Mouse (Mus musculus): ENCODE results near the gene Dnajc5g. TPM values are rescaled to one million over a fixed set of nuclear protein-coding genes. Genes with fewer than 3 reads are reported as not detected.

Gene Dnajc5g
- not detected in 2 replicates for total RNA-seq (2014; fragmentation: Nextera tagmentation)
- total RNA-seq (2017): not detected in 2 replicates

GRCm38 (mm10) chr5:31105814-31106335 is at the start of gene Dnajc5g:
Gene Dnajc5g, plus strand, starts transcription at chr5:31106285.
- ATAC-seq (replicated peaks; ENCODE audit: low FRiP score, low TSS enrichment, poor library complexity, severe bottlenecking): no peak

DNA sequence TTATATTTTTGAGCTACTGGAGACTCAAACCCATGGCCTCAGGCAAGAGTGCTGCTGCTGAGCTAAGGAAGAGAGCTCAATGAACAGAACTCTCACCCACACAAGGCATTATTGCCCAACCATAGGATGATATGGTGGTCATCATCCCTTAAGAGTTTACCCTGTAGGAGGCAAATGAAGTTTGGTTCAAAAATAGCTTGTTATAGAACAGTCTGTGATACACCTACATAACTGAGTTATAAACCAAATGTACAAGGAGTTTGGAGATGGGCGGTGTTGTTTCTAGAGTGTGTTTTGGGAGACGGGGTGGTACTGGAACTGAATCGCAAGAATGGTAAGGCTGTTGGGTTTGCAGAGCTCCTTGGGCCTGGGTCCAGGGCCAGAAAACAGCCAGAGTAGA is 36.3 kb upstream of the Dnajc5g start:
- ATAC-seq (replicated peaks; ENCODE audit: low FRiP score, low TSS enrichment, poor library complexity, severe bottlenecking): no peak

DNA sequence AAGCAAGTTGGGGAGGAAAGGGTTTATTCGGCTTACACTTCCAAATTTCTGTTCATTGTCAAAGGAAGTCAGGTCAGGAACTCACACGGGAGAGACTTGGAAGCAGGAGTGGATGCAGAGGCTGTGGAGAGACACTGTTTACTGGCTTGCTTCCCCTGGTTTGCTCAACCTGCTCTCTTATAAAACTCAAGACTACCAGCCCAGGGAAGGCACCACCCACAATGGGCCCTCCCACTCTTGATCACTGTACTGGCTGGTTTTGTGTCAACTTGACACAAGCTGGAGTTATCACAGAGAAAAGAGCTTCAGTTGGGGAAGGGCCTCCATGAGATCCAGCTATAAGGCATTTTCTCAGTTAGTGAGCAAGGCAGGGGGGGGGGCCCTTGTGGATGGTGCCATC is 35.0 kb upstream of the Dnajc5g start:
- no peak for ATAC-seq (replicated peaks; ENCODE audit: low FRiP score, low TSS enrichment, poor library complexity, severe bottlenecking)

DNA sequence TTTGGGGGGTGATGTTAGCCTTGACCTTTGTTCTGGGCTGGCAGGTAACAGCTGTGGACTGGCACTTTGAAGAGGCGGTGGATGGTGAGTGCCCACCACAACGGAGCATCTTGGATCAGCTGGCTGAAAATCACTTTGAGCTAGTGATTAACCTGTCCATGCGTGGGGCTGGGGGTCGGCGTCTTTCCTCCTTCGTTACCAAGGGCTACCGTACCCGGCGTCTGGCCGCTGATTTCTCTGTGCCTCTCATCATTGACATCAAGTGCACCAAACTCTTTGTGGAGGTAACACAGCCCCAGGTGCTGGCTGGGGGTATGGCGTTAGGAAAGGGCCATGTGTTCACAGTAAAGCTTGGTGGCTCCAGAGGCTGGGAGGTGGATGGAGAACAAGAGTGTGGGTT is 34.3 kb upstream of the Dnajc5g start:
- no peak for ATAC-seq (replicated peaks; ENCODE audit: low FRiP score, low TSS enrichment, poor library complexity, severe bottlenecking)

DNA sequence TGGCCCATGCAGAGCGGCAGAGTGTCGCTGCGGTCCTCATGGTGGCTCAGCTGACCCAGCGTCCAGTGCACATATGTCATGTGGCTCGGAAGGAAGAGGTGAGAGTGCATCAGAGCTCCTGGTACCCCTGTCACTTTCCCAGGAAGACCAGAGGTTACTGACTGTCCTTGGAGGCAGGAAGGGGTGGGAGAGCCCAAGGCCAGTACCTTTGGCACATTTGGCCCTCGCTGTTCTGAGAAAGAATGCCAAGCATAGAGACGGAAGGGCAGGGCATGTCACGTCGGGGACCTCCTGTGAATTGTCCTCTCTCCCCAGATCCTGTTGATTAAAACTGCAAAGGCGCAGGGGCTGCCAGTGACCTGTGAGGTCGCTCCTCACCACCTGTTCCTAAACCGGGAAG is 32.9 kb upstream of the Dnajc5g start:
- no peak for ATAC-seq (replicated peaks; ENCODE audit: low FRiP score, low TSS enrichment, poor library complexity, severe bottlenecking)

GRCm38 (mm10) chr5:31076346-31076745 is 29.7 kb upstream of the Dnajc5g start:
- no peak for ATAC-seq (replicated peaks; ENCODE audit: low FRiP score, low TSS enrichment, poor library complexity, severe bottlenecking)

DNA sequence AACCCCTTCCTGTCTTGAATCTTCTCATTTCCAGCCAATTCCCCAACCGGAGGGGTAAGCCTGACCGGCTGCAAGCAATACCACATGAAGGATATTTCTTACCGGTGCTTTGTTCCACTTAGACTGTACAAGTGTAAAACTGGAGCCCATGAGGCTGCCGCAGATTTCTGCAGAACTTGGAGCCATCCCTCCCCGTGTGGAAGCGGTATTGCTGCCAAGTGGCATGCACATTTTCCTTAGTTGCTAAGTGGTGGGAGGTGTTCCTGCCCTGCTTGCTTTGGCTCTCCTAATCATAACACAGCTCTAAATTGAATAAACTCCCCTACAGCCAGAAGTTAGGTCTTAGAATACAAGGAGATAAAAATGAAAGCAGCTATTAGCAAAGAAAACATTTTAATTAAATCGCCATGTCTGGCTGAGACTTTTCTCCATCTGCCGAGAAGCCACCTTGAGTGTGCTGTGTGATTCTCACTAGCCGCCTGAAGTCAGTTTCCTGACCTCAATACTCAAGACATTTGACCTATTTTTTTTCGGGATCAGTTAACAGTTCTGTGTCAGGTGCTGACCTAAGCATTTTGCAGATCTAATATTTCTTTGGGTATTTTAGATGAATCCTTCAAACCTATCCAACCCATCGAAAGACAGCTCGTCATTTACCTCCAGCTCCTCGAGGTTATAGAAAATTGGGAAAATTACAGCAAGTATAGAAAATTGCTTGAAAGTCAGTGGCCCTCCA is 25.9 kb upstream of the Dnajc5g start:
- ATAC-seq (replicated peaks; ENCODE audit: low FRiP score, low TSS enrichment, poor library complexity, severe bottlenecking): no peak

DNA sequence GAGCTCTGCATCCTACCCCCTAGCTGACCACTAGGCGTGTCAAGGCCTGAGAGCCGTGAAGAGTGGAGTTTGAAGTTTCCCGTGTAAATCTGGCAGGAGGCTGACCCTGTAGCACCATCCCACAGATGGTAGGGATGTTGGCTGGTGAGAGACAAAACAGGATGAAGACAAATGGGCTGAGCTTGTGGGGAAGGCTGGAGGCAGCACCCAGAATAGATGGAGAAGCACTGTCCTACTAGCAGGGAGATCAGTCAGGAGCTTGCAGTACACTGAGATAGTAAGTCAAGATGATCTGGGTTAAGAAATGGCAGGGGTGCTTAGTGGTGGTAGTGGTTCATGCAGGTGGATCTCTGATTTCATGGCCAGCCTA is 25.3 kb upstream of the Dnajc5g start:
- ATAC-seq (replicated peaks; ENCODE audit: low FRiP score, low TSS enrichment, poor library complexity, severe bottlenecking): no peak

- ATAC-seq (replicated peaks; ENCODE audit: low FRiP score, low TSS enrichment, poor library complexity, severe bottlenecking): peak; percentile 73
Measured at GRCm38 (mm10) chr5:31081386-31081785, 24.7 kb upstream of the Dnajc5g start.

DNA sequence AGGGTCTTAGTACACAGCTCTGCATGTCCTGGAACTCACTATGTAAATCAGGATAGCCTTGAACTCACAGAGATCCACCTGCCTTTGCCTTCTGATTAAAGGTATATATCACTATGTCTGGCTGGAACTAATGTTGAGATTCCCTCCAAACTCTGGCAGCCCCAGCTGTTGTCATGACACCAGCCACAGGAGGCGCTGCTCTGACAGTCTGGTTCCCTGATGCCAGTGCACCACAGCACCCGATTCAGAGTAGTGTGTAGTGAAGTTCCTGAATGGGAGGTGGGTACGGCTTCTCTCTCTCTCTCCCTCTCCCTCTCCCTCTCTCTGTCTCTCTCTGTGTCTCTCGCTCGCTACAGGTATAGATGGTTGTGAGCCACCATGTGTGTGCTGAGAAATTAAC is 23.7 kb upstream of the Dnajc5g start:
- peak; percentile 81 for ATAC-seq (replicated peaks; ENCODE audit: low FRiP score, low TSS enrichment, poor library complexity, severe bottlenecking)

DNA sequence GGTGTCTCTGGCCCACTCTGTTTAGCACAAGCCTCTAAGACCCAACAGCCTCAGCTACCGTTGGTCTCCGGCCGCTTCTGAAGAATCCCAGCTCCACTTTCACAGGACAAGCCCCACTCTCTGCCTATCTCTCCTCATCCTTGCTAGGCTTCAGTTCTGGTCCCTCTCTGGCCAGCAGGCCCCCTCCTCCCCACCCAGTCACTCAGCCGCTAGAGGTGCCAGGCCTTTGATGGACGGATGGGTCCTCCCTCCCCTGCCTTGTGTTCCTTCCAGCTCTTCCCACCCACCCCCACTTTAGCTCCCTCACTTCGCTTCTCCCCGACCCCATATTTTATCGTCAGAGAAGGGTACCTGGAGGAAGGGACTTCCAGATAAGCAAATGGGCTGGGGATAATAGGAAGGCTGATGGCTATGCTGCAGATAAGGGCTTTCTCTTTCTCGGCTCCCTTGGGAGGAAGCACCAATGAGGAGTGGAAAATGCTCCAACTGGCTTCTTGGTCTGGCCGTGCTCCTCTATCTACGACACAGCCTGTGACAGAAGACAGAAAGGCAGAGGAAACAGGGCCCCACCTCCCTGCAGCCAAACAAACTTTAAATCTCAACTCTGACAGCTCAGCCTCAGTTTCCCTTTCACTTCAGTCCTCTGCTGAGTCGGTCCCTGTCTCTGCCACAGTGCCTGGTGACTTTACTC is 23.0 kb upstream of the Dnajc5g start:
- ATAC-seq (replicated peaks; ENCODE audit: low FRiP score, low TSS enrichment, poor library complexity, severe bottlenecking): no peak

- no peak for ATAC-seq (replicated peaks; ENCODE audit: low FRiP score, low TSS enrichment, poor library complexity, severe bottlenecking)
Measured at GRCm38 (mm10) chr5:31083949-31084348, 22.1 kb upstream of the Dnajc5g start.

DNA sequence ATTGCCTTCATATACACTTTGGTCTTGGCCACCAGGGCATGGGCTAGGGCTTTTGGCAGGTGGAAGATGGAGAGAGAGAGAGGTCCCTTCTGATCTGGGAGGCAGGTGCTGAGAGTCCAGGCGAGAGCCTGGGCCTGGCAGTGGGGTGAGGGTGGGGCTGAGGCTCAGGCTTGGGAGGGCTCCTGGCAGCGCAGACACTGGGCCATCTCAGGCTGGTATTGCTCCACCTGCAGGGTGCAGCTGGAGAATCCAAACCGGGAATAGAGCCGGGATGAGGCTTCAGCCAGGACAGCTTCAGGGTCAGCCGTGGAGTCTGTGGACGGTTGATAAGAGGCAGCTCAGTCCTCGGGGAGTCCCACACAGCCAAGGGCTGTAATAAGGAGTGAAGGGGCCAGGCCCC is 19.5 kb upstream of the Dnajc5g start:
- no peak for ATAC-seq (replicated peaks; ENCODE audit: low FRiP score, low TSS enrichment, poor library complexity, severe bottlenecking)

- no peak for ATAC-seq (replicated peaks; ENCODE audit: low FRiP score, low TSS enrichment, poor library complexity, severe bottlenecking)
Measured at GRCm38 (mm10) chr5:31087131-31087530, 19.0 kb upstream of the Dnajc5g start.

DNA sequence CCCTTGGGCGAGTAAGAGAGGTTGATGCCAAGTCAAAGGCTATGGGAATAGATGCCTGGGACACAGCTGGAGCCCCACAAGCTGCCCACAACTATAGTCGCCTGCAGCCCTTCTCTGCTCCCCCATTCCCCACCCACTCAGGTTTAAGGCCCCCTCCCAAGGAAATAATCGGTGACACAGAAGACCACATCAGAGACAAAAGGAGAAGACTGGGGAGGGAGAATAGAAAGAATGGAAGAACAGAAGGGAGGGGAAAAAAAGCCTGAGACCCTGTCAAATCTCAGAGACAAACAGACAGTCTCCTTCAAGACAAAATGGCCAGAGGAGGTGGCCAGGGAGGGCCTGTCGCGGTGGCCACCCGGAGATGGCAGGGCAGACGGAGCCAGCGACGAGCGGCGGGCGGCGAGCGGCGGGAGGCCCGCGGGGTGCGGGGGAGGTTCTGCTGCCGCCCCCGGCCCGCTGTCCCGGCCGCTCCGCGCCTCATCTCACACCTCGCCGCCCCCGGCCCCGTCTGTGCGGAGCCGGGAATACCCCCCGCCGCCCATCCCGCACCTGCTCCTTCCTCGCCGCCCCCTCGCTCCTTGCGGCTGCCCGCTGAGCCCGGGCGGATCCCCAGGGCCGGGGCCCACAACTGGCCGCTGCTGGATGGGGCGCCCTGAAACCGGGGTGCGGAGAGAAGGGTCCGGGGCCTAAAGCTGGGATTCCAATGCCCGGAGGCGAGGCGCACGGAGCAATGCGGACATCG is 13.7 kb upstream of the Dnajc5g start:
- ATAC-seq (replicated peaks; ENCODE audit: low FRiP score, low TSS enrichment, poor library complexity, severe bottlenecking): no peak

DNA sequence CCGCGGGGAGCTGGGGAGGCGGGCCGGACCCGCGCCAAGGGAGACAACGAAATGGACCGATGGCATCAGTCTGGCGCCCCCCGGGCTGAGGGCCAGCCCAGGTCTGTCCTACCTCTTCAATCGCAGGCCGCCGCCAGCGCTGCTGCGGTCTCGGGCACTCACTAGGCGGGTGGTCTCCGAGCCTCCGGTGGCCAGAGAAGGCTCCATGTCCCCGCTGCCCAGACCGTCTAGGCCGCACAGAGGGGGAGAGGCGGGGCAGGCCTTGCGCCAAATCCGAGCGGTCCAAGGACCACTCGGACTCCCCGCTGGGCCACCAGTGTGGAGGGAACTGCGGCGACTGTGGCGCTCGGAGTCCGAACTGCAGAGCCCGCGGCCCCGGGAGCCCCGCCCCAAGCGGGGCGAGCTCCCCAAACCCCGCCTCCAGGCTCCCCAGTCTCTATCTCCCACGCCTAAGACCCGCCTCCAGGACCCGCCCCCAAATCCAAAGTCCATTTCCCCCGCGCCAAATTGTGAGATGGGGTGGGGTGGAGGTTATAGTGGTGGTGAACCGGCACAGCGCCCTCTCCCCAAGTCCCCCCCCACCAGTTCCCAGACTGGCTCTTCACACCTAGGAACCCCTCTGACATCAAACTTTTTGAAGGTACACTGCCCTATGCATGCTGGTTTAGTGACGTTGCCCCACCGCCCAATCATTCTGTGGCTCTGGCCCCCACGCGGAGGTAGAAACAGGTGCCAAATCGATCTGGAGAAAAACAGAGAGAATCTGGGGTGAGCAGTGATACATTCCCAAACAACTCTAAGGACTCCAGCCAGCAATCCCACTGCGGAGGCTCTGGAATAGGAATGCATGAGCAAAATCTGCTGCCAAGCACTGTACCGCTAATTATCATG is 12.7 kb upstream of the Dnajc5g start:
- ATAC-seq (replicated peaks; ENCODE audit: low FRiP score, low TSS enrichment, poor library complexity, severe bottlenecking): peak; percentile 32; the same call in 1 of the 2 replicates

DNA sequence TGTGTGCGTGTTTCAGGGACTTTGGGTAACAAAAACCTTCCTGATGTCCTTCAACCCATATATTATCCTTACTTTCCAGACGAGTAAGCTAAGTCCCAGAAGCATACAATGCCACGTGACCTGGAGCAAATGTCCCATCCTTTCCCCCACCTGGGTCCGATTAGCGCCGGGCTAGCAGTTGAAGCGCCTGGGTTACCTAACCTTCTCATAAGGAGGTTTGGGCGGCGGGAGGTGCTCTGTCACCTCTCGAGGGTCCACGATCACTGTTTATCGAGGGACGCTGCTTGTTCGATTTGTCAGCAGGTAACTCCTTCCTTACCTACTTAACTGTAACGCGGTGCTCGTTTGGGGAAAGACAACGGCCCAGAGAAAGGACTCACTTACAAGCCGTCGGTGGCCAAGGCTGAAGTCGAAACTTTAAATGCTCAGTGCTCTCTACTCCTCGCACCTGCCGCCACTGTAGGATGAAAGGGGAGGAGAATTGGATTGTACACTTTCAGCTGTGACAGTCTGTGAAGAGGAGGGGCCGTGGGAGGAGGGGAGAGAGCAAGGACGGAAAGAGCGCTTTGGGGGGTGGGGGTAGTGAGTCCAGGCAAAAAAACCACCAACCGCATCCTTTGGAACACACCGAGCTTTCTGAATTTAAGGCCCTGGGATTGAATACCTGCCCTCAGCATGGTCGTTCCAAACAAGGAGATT is 11.8 kb upstream of the Dnajc5g start:
- ATAC-seq (replicated peaks; ENCODE audit: low FRiP score, low TSS enrichment, poor library complexity, severe bottlenecking): no peak

GRCm38 (mm10) chr5:31094799-31095691 is 11.0 kb upstream of the Dnajc5g start:
- peak; percentile 41 for ATAC-seq (replicated peaks; ENCODE audit: low FRiP score, low TSS enrichment, poor library complexity, severe bottlenecking)
